Mouse (Mus musculus) mouse trophoblast stem cell (cell line): ENCODE results near the gene Gm17027.
"Not testable (repeated sequence)": the region's sequence is repeated elsewhere in the genome, so short reads cannot be mapped to it uniquely, and the experiment has no call there.

Source experiments
- in situ Hi-C, 2 experiments: fragments of 300-500 bp; cut with MseI, MboI; formaldehyde crosslinking; loops; 2 replicates in 1 of 2; 3 replicates in 1 of 2; pipeline ENCODE4 v1.15.1; 2025

The Gm17027 gene

DNA sequence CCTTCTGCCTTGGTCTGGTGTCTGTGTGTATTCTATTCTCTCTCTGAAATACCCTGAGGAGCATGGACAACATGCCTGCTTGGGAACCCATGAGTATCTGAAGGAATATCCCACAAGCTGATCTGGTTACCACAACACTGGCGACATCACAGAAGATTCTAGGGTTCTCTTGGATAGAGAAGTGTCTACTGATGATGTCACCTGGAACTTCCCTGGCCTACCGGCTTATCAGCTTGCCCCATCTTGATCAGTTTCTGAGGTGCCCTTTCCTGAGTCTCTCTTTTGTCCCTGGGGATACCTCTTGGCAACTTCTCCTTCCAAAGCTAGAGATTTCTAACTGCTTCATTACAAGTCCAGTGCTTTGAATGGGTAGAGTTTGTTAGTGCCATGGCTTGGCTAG is at the start of gene Gm17027:
TSS of gene Gm17027 (minus strand) at position 101 of the 400 bp plus-strand sequence.
- in situ Hi-C loops, result not testable (repeated sequence)

DNA sequence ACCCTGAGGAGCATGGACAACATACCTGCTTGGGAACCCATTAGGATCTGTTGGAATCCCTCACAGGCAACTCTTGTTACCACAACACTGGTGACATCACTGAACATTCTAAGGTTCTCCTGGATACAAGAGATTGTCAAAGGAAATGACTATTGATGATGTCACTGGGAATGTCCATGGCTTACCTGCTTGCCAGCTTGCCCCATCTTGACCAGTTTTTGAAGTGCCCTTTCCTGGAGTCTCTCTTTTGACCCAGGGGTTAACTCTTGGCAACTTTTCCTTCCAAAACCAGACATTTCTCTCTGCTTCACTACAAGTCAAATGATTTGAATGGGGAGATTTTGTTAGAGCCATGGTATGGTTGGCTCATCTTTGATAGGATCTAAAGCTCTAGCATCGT is 28.3 kb upstream of the Gm17027 start, which contains the start of gene Gm3573:
TSS of gene Gm3573 (minus strand) at position 101 of the 400 bp plus-strand sequence.
- in situ Hi-C loops, result not testable (repeated sequence)

DNA sequence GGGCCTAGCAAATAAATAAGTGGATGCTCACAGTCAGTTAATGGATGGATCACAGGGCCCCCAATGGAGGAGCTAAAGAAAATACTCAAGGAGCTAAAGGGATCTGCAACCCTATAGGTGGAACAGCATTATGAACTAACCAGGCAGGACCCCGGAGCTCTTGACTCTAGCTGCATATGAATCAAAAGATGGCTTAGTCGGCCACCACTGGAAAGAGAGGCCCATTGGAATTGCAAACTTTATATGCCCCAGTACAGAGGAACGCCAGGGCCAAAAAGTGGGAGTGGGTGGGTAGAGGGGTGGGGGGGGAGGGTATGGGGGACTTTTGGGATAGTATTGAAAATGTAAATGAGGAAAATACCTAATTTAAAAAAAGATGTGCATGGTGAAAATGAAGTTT is 21.5 kb upstream of the Gm17027 start:
- in situ Hi-C loops, result not testable (repeated sequence)

GRCm38 (mm10) chr14:42134571-42134970 is 27.9 kb downstream of the Gm17027 start:
- in situ Hi-C loops, result not testable (repeated sequence)

GRCm38 (mm10) chr14:42133806-42134205 is 28.6 kb downstream of the Gm17027 start:
- in situ Hi-C loops, result not testable (repeated sequence)

DNA sequence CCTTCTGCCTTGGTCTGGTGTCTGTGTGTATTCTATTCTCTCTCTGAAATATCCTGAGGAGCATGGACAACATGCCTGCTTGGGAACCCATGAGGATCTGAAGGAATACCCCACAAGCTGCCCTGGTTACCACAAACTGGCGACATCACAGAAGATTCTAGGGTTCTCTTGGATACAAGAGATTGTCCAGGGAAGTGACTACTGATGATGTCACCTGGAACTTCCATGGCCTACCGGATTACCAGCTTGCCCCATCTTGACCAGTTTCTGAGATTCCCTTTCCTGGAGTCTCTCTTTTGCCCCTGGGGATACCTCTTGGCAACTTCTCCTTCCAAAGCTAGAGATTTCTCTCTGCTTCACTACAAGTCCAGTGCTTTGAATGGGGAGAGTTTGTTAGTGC is 45.2 kb downstream of the Gm17027 start, which contains the start of gene Gm7951:
TSS of gene Gm7951 (minus strand) at position 101 of the 400 bp plus-strand sequence.
- in situ Hi-C loops, result not testable (repeated sequence)
